8 mouse cellular contexts compared by ENCODE assay signal in the genomic region with DNA sequence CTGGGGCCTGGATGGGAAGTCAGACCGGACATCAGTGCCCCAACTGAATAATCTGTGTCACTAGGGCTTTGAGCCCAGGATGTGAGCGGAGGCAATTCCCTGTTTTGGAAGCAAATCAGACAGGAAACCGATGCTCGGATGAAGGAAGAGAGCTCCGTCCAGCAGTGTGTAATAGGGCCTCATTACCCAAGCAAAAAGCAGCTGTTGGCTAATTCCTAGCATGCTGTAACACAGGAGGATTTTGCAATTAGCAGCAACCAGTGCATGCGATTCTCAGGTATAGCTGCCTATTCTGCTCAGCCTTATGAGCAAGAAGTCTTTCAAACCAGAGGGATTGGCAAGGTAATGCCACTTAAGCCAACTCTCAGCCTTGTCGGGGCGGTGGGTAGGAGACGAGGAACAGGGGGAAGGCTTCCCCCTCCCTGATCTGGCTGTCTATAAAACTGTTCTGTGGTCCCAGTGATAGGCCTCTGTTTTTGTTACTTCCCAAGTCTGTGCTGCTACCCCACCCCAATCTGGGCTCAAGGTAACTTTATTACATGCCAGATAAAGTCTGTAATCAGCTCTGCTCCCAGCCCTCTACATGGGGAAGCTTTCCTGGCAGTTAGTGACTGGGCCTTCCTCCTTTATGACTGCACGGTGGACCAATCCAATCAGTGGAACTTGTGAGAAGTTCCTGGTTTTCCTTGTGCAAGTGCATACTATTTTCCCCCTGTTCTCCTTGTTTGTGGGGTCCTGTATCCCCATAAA. TPM values are rescaled to one million over a fixed set of nuclear protein-coding genes. Genes with fewer than 3 reads are reported as not detected.
DNase-seq lines count a peak whose midpoint lies in the region; ATAC-seq and TF ChIP-seq lines count a peak whose summit lies in the region.

No protein-coding gene starts in this region.

- peak; percentile 67 for DNase-seq in adrenal gland, adult 2 months
- DNase-seq in adrenal gland, postnatal 25 days, result no peak
- no peak for DNase-seq in embryonic facial prominence, embryonic 11.5 days (ENCODE audit: low spot score)
- peak; percentile 51 for DNase-seq in heart, postnatal 4 days
- peak; percentile 62 for DNase-seq in liver, postnatal 0 days
- DNase-seq in stomach, postnatal 0 days (ENCODE audit: low spot score), result peak; percentile 72
- DNase-seq in thymus, adult 18-20 months, result no peak
- no peak for DNase-seq in embryo, embryonic 10.5 days (ENCODE audit: low spot score)

- peak overlapping the region; percentile 19; the same call in 1 of the 2 replicates for H3K4me2 ChIP-seq in embryonic facial prominence, embryonic 11.5 days (ENCODE audit: low read depth, low read length)
- H3K4me2 ChIP-seq in liver, postnatal 0 days (ENCODE audit: low read depth, low read length), result peak overlapping the region; percentile 87
- H3K4me2 ChIP-seq in stomach, postnatal 0 days (replicated peaks; ENCODE audit: low read depth), result peak overlapping the region; percentile 79

- TF ChIP-seq CTCF in liver, postnatal 0 days (IDR thresholded peaks at IDR 0.05; ENCODE audit: low read depth), result no peak
- TF ChIP-seq CTCF in stomach, postnatal 0 days (IDR thresholded peaks at IDR 0.05; ENCODE audit: low read depth), result no peak

- no peaks in the 10 kb centered on the region for H3K9me3 ChIP-seq in embryonic facial prominence, embryonic 11.5 days (replicated peaks; ENCODE audit: control insufficient read depth, low read length)
- H3K9me3 ChIP-seq in liver, postnatal 0 days (ENCODE audit: low read length), result no peaks in the 10 kb centered on the region
- H3K9me3 ChIP-seq in stomach, postnatal 0 days (ENCODE audit: control insufficient read depth, low read length), result no peaks in the 10 kb centered on the region

- H3K4me1 ChIP-seq in embryonic facial prominence, embryonic 11.5 days (ENCODE audit: control insufficient read depth, insufficient read depth, low read length), result no peaks in the 10 kb centered on the region; the same call in 1 of the 2 replicates
- H3K4me1 ChIP-seq in liver, postnatal 0 days (ENCODE audit: insufficient read depth), result peaks cover 13% of the 10 kb centered on the region
- H3K4me1 ChIP-seq in stomach, postnatal 0 days (replicated peaks; ENCODE audit: control insufficient read depth, insufficient read depth), result peaks cover 12% of the 10 kb centered on the region

- no peak overlapping the region; the same call in 1 of the 2 replicates for H3K9ac ChIP-seq in embryonic facial prominence, embryonic 11.5 days (replicated peaks; ENCODE audit: low read length)
- peak overlapping the region; percentile 87 for H3K9ac ChIP-seq in liver, postnatal 0 days (replicated peaks)
- peak overlapping the region; percentile 99 for H3K9ac ChIP-seq in stomach, postnatal 0 days (ENCODE audit: low read length)

- H3K36me3 ChIP-seq in embryonic facial prominence, embryonic 11.5 days (replicated peaks; ENCODE audit: control insufficient read depth, insufficient read depth, low read depth, low read length), result no peaks in the 10 kb centered on the region
- peaks cover 9% of the 10 kb centered on the region; the same call in 1 of the 2 replicates for H3K36me3 ChIP-seq in liver, postnatal 0 days (replicated peaks; ENCODE audit: insufficient read depth, low read length)
- H3K36me3 ChIP-seq in stomach, postnatal 0 days (ENCODE audit: control insufficient read depth, insufficient read depth, low read length), result no peaks in the 10 kb centered on the region; the same call in 1 of the 2 replicates

- H3K27ac ChIP-seq in embryonic facial prominence, embryonic 11.5 days (replicated peaks; ENCODE audit: low read depth, low read length), result no peak overlapping the region
- peak overlapping the region; percentile 98 for H3K27ac ChIP-seq in liver, postnatal 0 days (ENCODE audit: low read depth)
- H3K27ac ChIP-seq in stomach, postnatal 0 days (replicated peaks), result peak overlapping the region; percentile 100

- WGBS in embryonic facial prominence, embryonic 11.5 days, result 58% methylated on average over 10 of the region's 10 CpGs
- WGBS in liver, postnatal 0 days (ENCODE audit: insufficient replicate concordance), result 38% methylated on average over 10 of the region's 10 CpGs
- WGBS in stomach, postnatal 0 days, result 8% methylated on average over 10 of the region's 10 CpGs

- H3K4me3 ChIP-seq in embryonic facial prominence, embryonic 11.5 days (ENCODE audit: low read depth, low read length), result no peak overlapping the region
- H3K4me3 ChIP-seq in liver, postnatal 0 days (ENCODE audit: low read depth, low read length), result peak overlapping the region; percentile 78
- peak overlapping the region; percentile 95 for H3K4me3 ChIP-seq in stomach, postnatal 0 days (ENCODE audit: low read depth, low read length)

- no peak for ATAC-seq in embryonic facial prominence, embryonic 11.5 days (replicated peaks; ENCODE audit: insufficient number of reproducible peaks, low FRiP score, low TSS enrichment, low read depth)
- peak; percentile 3 for ATAC-seq in liver, postnatal 0 days
- ATAC-seq in stomach, postnatal 0 days (ENCODE audit: low FRiP score, low TSS enrichment), result peak; percentile 17; the same call in 1 of the 2 replicates

- peaks cover 7% of the 10 kb centered on the region for H3K27me3 ChIP-seq in embryonic facial prominence, embryonic 11.5 days (ENCODE audit: control insufficient read depth, insufficient read depth, low read length)
- peaks cover 13% of the 10 kb centered on the region for H3K27me3 ChIP-seq in liver, postnatal 0 days (ENCODE audit: insufficient read depth, low read length)
- no peaks in the 10 kb centered on the region for H3K27me3 ChIP-seq in stomach, postnatal 0 days (ENCODE audit: control insufficient read depth, insufficient read depth, low read length)

- TF ChIP-seq EP300 in liver, postnatal 0 days (IDR thresholded peaks at IDR 0.05; ENCODE audit: low read depth), result no peak
- TF ChIP-seq EP300 in stomach, postnatal 0 days (optimal IDR thresholded peaks at IDR 0.05), result no peak

RNA-seq across cellular contexts. Expression of gene Fosl2, which starts 3.0 kb away (rescaled TPM):
- 100 to 1,000 TPM; 275 to 347 TPM for total RNA-seq in adrenal gland, adult 2 months (2021)
- 186 and 248 TPM in 2 replicates for polyA plus RNA-seq in adrenal gland, adult 2 months (2012; rRNA removed)
- 470 and 512 TPM in 2 replicates for total RNA-seq in adrenal gland, postnatal 25 days (2021)
- 1.1 TPM in 2 replicates for polyA plus RNA-seq in embryonic facial prominence, embryonic 11.5 days (2014; fragmentation: Nextera tagmentation; extraction: Ambion mirVana)
- total RNA-seq in heart, postnatal 4 days (2021), result 10 to 100 TPM; 25.0 to 26.8 TPM
- 0.92 and 0.95 TPM in 2 replicates for polyA plus RNA-seq in liver, postnatal 0 days (2015; fragmentation: Nextera tagmentation; extraction: Ambion mirVana)
- 10.5 and 11.7 TPM in 2 replicates for polyA plus RNA-seq in stomach, postnatal 0 days (2015; fragmentation: Nextera tagmentation; extraction: Ambion mirVana)

Comparison
In these comparisons a context has a peak if more than half of its experiments do, and no peak if none do; other contexts are left out.
1. DNase-seq: peak in adrenal gland, adult 2 months (single experiment), heart, postnatal 4 days (single experiment), liver, postnatal 0 days (single experiment) and stomach, postnatal 0 days (single experiment); none in adrenal gland, postnatal 25 days (single experiment), embryonic facial prominence, embryonic 11.5 days (single experiment), thymus, adult 18-20 months (0 of 2) and embryo, embryonic 10.5 days (single experiment).
2. H3K4me2 ChIP-seq: peak in every context shown above with its lines; median percentile 87 in liver, postnatal 0 days; 79 in stomach, postnatal 0 days; 19 in embryonic facial prominence, embryonic 11.5 days.
3. RNA of gene Fosl2, which starts 3.0 kb away (polyA plus RNA-seq): 186 to 248 TPM in adrenal gland, adult 2 months; 10.5 to 11.7 TPM in stomach, postnatal 0 days, 1.1 TPM in embryonic facial prominence, embryonic 11.5 days and 0.92 to 0.95 TPM in liver, postnatal 0 days; every median in the first group is over 10 times any median in the second.